Mouse (Mus musculus): Measurements from ENCODE around the gene Wdr89.

DNA sequence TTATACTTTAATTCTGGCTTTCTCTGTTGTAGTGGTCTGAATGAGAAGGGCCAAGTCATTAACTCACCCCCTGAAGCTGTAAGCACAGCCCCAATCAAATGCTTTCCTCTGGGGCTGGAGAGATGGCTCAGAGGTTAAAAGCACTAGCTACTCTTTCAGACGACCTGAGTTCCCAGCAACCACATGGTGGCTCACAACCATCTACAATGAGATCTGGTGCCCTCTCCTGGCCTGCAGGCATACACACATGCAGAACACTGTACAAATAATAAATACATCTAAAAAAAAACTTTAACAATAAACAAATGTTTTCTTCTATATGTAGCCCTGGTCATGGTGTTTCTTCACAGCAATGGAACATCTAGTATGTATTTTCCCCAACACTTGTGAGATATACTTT lies 39.7 kb downstream of the Wdr89 start:
- no peak for TF ChIP-seq ETS1 (conservative IDR thresholded peaks at IDR 0.05; ENCODE audit: low read depth, low read length)
- peak in 1 of 2 experiments; percentile 48; a peak in 2 of 4 replicates for TF ChIP-seq CTCF (conservative IDR thresholded peaks at IDR 0.05 in 1 of 2, IDR thresholded peaks at IDR 0.05 in 1 of 2; ENCODE audit: low read depth in 2 of 2, low read length in 2 of 2)
- no peak for TF ChIP-seq POLR2A (IDR thresholded peaks at IDR 0.05; ENCODE audit: low read depth, low read length)
- TF ChIP-seq ZC3H11A (IDR thresholded peaks at IDR 0.05; ENCODE audit: low read depth, low read length), result no peak
- no peak for TF ChIP-seq MYC (IDR thresholded peaks at IDR 0.05; ENCODE audit: low read depth, low read length)
- TF ChIP-seq POLR2AphosphoS2 (IDR thresholded peaks at IDR 0.05; ENCODE audit: low read depth, low read length), result no peak
- TF ChIP-seq EP300 (IDR thresholded peaks at IDR 0.05; ENCODE audit: low read length), result no peak
- TF ChIP-seq PAX5 (IDR thresholded peaks at IDR 0.05; ENCODE audit: low read length), result no peak
- no peak for TF ChIP-seq SMC3 (IDR thresholded peaks at IDR 0.05; ENCODE audit: low read depth, low read length)
- no peak for TF ChIP-seq MEF2A (IDR thresholded peaks at IDR 0.05; ENCODE audit: borderline replicate concordance, low read depth, low read length)
- no peak for TF ChIP-seq USF1 (IDR thresholded peaks at IDR 0.05; ENCODE audit: low read depth, low read length)

Data from CH12.LX (cell line).